Mouse (Mus musculus) spleen, adult 2 months (tissue): ENCODE measurements around the gene Neb. TPM values are rescaled to one million over a fixed set of nuclear protein-coding genes. Genes with fewer than 3 reads are reported as not detected.
A peak's percentile ranks its signal among the peaks of the same experiment; 100 is the strongest.

Source experiments
- DNase-seq, 2 experiments: peaks; one replicate each; pipeline versions ENCODE4 v3.0.0 to v3.0.0-alpha.2; 2012 to 2021; ENCODE audit warnings: low spot score in 2 of 2, low read depth in 1 of 2
- H3K27ac ChIP-seq: fragments of 200-500 bp; 2 replicates; pipeline ENCODE4 v1.5.1; 2012; ENCODE audit warnings: low read length, inconsistent platforms; ENCODE audit not compliant: insufficient read depth
- H3K27me3 ChIP-seq: fragments of 200-500 bp; 2 replicates; pipeline ENCODE4 v1.6.1; 2012; ENCODE audit warnings: mild to moderate bottlenecking, moderate library complexity, low read length, inconsistent platforms; ENCODE audit not compliant: control insufficient read depth, insufficient read depth
- H3K36me3 ChIP-seq: fragments of 200-500 bp; 2 replicates; pipeline ENCODE4 v1.6.1; 2012; ENCODE audit warnings: mild to moderate bottlenecking, low read length, inconsistent platforms; ENCODE audit not compliant: control insufficient read depth, insufficient read depth
- H3K4me1 ChIP-seq: fragments of 200-500 bp; 2 replicates; pipeline ENCODE4 v1.6.1; 2011; ENCODE audit warnings: inconsistent platforms; ENCODE audit not compliant: control insufficient read depth, insufficient read depth, insufficient read length
- H3K4me3 ChIP-seq: fragments of 200-500 bp; 2 replicates; pipeline ENCODE4 v1.5.1; 2011; ENCODE audit warnings: mild to moderate bottlenecking, inconsistent platforms; ENCODE audit not compliant: insufficient read depth, insufficient read length; ENCODE audit errors: extremely low read depth
- CTCF ChIP-seq: fragments of 200-500 bp; IDR thresholded peaks from 2 replicates; pipeline ENCODE4 v1.5.1; 2011; ENCODE audit warnings: mild to moderate bottlenecking, inconsistent platforms; ENCODE audit not compliant: insufficient read depth, insufficient read length, insufficient replicate concordance; ENCODE audit errors: extremely low read depth
- POLR2A ChIP-seq: fragments of 200-500 bp; IDR thresholded peaks from 2 replicates; pipeline ENCODE4 v1.6.1; 2011; ENCODE audit warnings: low read depth, low read length, inconsistent platforms
- WGBS: fragments of 180-500 bp; shearing (Covaris S2); methylation state at CpG from one replicate; pipeline ENCODE4 v1.1.7; 2018; 5-methylcytosine and 5-hydroxymethylcytosine counted together
- polyA plus RNA-seq: library from polyadenylated mRNA; depleted of rRNA; stranded (reverse); fragments of >200 nt; gene quantifications from 2 replicates; pipeline ENCODE4 v1.2.3, GENCODE M21; 2012

Neb gene
- polyA plus RNA-seq, 1 experiment: 0.44 TPM

GRCm38 (mm10) chr2:52405238-52405637 lies 27.0 kb upstream of the Neb start:
- no peak for DNase-seq
- TF ChIP-seq POLR2A (no peak), CTCF (no peak)
- H3K4me3 ChIP-seq: no peak overlapping the region
- H3K27me3 ChIP-seq: no peaks in the 10 kb centered on the region
- no peaks in the 10 kb centered on the region for H3K4me1 ChIP-seq
- peaks cover 30% of the 10 kb centered on the region for H3K36me3 ChIP-seq
- WGBS: 88% methylated on average over 5 of the region's 5 CpGs
- H3K27ac ChIP-seq: no peak overlapping the region

- no peak overlapping the region for H3K27ac ChIP-seq
These were observed 16.3 kb upstream of the Neb start for GRCm38 (mm10) chr2:52394529-52394928.

GRCm38 (mm10) chr2:52390415-52390975 lies 12.2 kb upstream of the Neb start:
- H3K4me3 ChIP-seq: no peak overlapping the region
- no peaks in the 10 kb centered on the region for H3K4me1 ChIP-seq
- no peak overlapping the region for H3K27ac ChIP-seq
- no peaks in the 10 kb centered on the region for H3K27me3 ChIP-seq
- H3K36me3 ChIP-seq: no peaks in the 10 kb centered on the region
- TF ChIP-seq CTCF: no peak
- TF ChIP-seq POLR2A: no peak
- no peak for DNase-seq
- WGBS: 81% methylated on average over 2 of the region's 2 CpGs

More at GRCm38 (mm10) chr2:52394529-52394928, 16.3 kb upstream of the Neb start:
- Histone ChIP-seq H3K27me3 (no peaks in the 10 kb centered on the region), H3K4me1 (no peaks in the 10 kb centered on the region), H3K4me3 (no peak overlapping the region), H3K36me3 (no peaks in the 10 kb centered on the region)
- TF ChIP-seq POLR2A: no peak
- no peak for TF ChIP-seq CTCF
- DNase-seq: no peak
- WGBS: 88% methylated on average over 5 of the region's 5 CpGs

- Histone ChIP-seq H3K27me3 (no peaks in the 10 kb centered on the region), H3K27ac (no peak overlapping the region), H3K4me1 (no peaks in the 10 kb centered on the region), H3K4me3 (no peak overlapping the region), H3K36me3 (no peaks in the 10 kb centered on the region)
- WGBS: 79% methylated on average over 3 of the region's 3 CpGs
- no peak for TF ChIP-seq CTCF
- TF ChIP-seq POLR2A: no peak
- no peak for DNase-seq
These were observed 11.7 kb upstream of the Neb start for GRCm38 (mm10) chr2:52389975-52390374.

- Histone ChIP-seq H3K4me3 (no peak overlapping the region), H3K4me1 (no peaks in the 10 kb centered on the region), H3K27ac (no peak overlapping the region), H3K27me3 (no peaks in the 10 kb centered on the region), H3K36me3 (no peaks in the 10 kb centered on the region)
- TF ChIP-seq POLR2A: no peak
- DNase-seq: no peak
- 85% methylated on average over 6 of the region's 6 CpGs for WGBS
These were observed 8.2 kb upstream of the Neb start for GRCm38 (mm10) chr2:52386451-52386850.

GRCm38 (mm10) chr2:52386037-52386436 lies 7.8 kb upstream of the Neb start:
- DNase-seq: no peak
- no peak overlapping the region for H3K27ac ChIP-seq
- WGBS: 58% methylated on average over 7 of the region's 7 CpGs
- no peaks in the 10 kb centered on the region for H3K27me3 ChIP-seq
- no peaks in the 10 kb centered on the region for H3K36me3 ChIP-seq
- H3K4me3 ChIP-seq: no peak overlapping the region
- TF ChIP-seq POLR2A (no peak), CTCF (no peak)
- H3K4me1 ChIP-seq: no peaks in the 10 kb centered on the region

GRCm38 (mm10) chr2:52378848-52379261 lies 581 bp upstream of the Neb start:
- TF ChIP-seq POLR2A (no peak), CTCF (no peak)
- Histone ChIP-seq H3K27me3 (no peaks in the 10 kb centered on the region), H3K4me1 (no peaks in the 10 kb centered on the region), H3K4me3 (no peak overlapping the region), H3K36me3 (no peaks in the 10 kb centered on the region), H3K27ac (no peak overlapping the region)
- DNase-seq: peak in 1 of 2 experiments; percentile 14
- 42% methylated on average over 10 of the region's 10 CpGs for WGBS
